Mouse (Mus musculus): ENCODE data around the gene Mnd1.

The Mnd1 gene

GRCm38 (mm10) chr3:84040476-84041082 lies 115.0 kb downstream of the Mnd1 start:
- no peak for DNase-seq

DNA sequence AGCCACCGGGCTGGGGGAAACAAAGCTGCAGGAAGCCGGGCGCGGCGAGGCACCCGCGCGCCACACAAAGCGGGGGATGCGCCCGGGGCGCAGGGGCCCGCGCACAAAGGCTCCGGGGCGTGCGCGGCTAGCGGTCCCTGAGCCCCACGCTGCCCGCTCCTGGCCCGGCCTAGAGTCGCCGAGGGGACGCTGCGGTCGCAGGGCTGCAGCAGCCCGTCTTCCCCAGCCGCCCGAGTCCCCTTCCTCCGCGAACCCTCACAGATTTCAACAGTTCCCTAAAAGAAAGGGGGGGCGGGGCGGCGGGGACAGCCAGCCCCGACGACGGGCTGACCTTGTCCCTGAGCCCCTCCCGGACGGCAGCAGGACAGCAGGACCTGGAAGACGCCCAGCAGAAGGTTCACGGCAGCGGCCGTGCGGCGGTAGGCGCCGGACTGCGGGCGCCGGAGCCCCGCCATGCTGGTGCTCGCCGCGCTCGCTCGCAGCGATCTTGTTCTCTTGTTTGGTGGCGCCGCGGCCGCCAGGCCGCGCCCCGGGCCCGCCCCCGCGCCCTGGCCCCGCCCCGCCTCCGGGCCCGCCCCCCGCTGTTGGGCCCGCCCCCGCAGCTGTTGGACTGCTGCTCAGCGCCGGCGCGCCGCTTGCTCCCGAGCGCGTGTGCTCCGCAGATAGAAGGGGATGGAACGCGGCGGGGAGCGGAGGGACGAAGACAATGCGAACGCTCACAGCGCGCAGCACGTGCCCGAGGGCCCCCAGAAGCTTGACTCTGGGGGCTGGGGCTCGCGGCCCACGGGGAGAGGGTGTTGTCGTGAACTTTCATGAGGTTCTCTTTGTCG lies 115.7 kb downstream of the Mnd1 start, which contains the start of gene Tmem131l:
Gene Tmem131l, minus strand, starts transcription at position 530 of the 830 bp plus-strand sequence.
- peak; percentile 82 for DNase-seq

DNA sequence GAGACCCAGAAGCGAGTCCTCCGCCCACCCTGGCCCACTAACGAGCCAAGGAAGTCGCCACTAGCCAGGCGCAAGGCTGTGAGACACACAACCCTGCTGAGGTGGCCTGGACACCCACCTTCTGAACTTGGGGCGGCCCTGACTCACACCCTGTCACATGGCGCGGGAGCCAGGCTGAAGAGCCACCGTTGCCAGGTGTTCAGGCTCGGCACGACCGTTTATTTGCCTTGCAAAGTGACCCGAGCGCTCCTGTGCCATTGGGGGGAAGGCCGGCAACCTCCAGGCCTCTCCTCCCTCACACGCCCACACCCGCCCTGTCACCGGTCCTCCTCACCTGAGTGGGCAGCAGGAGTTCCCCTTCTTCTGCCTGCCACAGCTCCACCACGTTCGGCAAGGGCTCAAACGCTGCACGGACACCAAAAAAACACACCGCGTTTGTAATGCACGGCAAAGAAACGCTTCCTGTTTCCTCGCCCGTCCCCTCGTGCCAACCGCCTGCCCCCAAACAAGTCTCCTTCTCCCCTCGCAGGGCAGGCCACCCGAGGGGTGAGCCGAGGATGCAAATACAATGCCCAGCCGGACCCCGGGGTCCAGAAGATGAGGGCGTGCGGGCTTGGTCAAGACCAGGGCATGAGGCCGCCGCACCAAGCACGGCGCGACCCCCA lies 116.5 kb downstream of the Mnd1 start:
- DNase-seq, result peak; percentile 62

DNA sequence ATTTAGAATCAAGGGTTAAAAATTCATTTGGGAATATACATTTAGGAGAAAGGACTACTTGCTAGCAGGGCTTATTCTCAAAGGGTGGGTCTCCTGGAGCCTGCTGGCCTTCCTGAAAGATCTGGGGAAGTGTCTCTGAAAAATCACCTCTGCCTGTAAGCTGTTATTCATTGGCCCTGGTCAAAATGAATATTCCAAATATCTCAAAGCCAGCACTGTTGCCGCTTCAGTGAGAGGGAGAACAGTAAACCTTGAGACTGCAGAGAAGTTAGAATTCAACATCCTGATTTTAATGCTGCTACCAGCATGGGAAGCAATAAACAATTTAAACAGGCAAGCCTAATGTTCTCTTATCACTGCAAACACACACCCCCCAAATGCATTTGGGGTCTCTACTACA lies 117.5 kb downstream of the Mnd1 start:
- DNase-seq, result no peak

Data from cerebellum, adult 9-11 months (tissue).